Mouse (Mus musculus) urinary bladder, postnatal 10 days (tissue): ENCODE data around the gene Ntn1.

Experiments used
- DNase-seq: peaks from one replicate; pipeline ENCODE4 v3.0.0; 2022; ENCODE audit warnings: low spot score

The Ntn1 gene

GRCm38 (mm10) chr11:68381833-68382232 lies 18.8 kb downstream of the Ntn1 start:
- DNase-seq = no peak

GRCm38 (mm10) chr11:68381318-68381717 lies 19.3 kb downstream of the Ntn1 start:
- DNase-seq = no peak

GRCm38 (mm10) chr11:68378946-68379764 lies 21.5 kb downstream of the Ntn1 start:
- DNase-seq = no peak

GRCm38 (mm10) chr11:68378419-68378818 lies 22.2 kb downstream of the Ntn1 start:
- DNase-seq = no peak

GRCm38 (mm10) chr11:68373105-68373504 lies 27.5 kb downstream of the Ntn1 start:
- no peak for DNase-seq

GRCm38 (mm10) chr11:68371609-68372008 lies 29.0 kb downstream of the Ntn1 start:
- DNase-seq = no peak

GRCm38 (mm10) chr11:68356901-68357300 lies 43.7 kb downstream of the Ntn1 start:
- DNase-seq = no peak

GRCm38 (mm10) chr11:68355561-68355960 lies 45.1 kb downstream of the Ntn1 start:
- no peak for DNase-seq

- DNase-seq = no peak
Measured at GRCm38 (mm10) chr11:68354848-68355247, 45.8 kb downstream of the Ntn1 start.

- DNase-seq = no peak
Measured at GRCm38 (mm10) chr11:68352236-68352635, 48.4 kb downstream of the Ntn1 start.

GRCm38 (mm10) chr11:68348851-68349250 lies 51.8 kb downstream of the Ntn1 start:
- DNase-seq = no peak

GRCm38 (mm10) chr11:68348083-68348482 lies 52.5 kb downstream of the Ntn1 start:
- DNase-seq = no peak

GRCm38 (mm10) chr11:68347508-68347907 lies 53.1 kb downstream of the Ntn1 start:
- DNase-seq = no peak

GRCm38 (mm10) chr11:68346099-68346498 lies 54.5 kb downstream of the Ntn1 start:
- no peak for DNase-seq

GRCm38 (mm10) chr11:68344221-68344620 lies 56.4 kb downstream of the Ntn1 start:
- DNase-seq = no peak

GRCm38 (mm10) chr11:68342761-68343160 lies 57.9 kb downstream of the Ntn1 start:
- DNase-seq = no peak

- DNase-seq = no peak
Measured at GRCm38 (mm10) chr11:68342003-68342400, 58.6 kb downstream of the Ntn1 start.

- DNase-seq = no peak
Measured at GRCm38 (mm10) chr11:68341111-68342002, 59.3 kb downstream of the Ntn1 start.

GRCm38 (mm10) chr11:68340366-68340765 lies 60.3 kb downstream of the Ntn1 start:
- no peak for DNase-seq

GRCm38 (mm10) chr11:68339856-68340255 lies 60.8 kb downstream of the Ntn1 start:
- no peak for DNase-seq

- no peak for DNase-seq
Measured at GRCm38 (mm10) chr11:68339331-68339730, 61.3 kb downstream of the Ntn1 start.

GRCm38 (mm10) chr11:68331676-68332265 lies 68.9 kb downstream of the Ntn1 start:
- no peak for DNase-seq

GRCm38 (mm10) chr11:68331117-68331437 lies 69.5 kb downstream of the Ntn1 start:
- DNase-seq = no peak
